Mouse (Mus musculus) bone marrow, adult 2 months (tissue): ENCODE measurements around the gene Clcn2.

ENCODE experiments used
- CTCF ChIP-seq: fragments of 200-500 bp; IDR thresholded peaks from 2 replicates; pipeline ENCODE4 v1.5.1; 2011; ENCODE audit warnings: low read length, control low read depth; ENCODE audit not compliant: control insufficient read depth, insufficient read depth
- POLR2A ChIP-seq: fragments of 200-500 bp; IDR thresholded peaks from 2 replicates; pipeline ENCODE4 v1.6.1; 2011; ENCODE audit warnings: low read depth, mild to moderate bottlenecking, control low read depth, low read length, borderline replicate concordance; ENCODE audit not compliant: control insufficient read depth

GRCm38 (mm10) chr16:20657661-20658060, 59.9 kb downstream of the Clcn2 start:
- TF ChIP-seq POLR2A (no peak), CTCF (no peak)
